Mouse (Mus musculus): ENCODE data around the gene Tns1.

GRCm38 (mm10) chr1:74049430-74049829 is 74.8 kb downstream of the Tns1 start:
- TF ChIP-seq POLR2A (IDR thresholded peaks at IDR 0.05; ENCODE audit: low read depth, low read length), result no peak
- no peak for TF ChIP-seq CTCF (conservative IDR thresholded peaks at IDR 0.05; ENCODE audit: insufficient read depth, insufficient read length, low read depth, low read length)
